Mouse (Mus musculus) left cerebral cortex, adult 9 months (tissue): ENCODE results near the gene Clip1.

Source experiments
- DNase-seq, 2 experiments: peaks; one replicate each; pipeline ENCODE4 v3.0.0; 2022; ENCODE audit warnings: low spot score in 2 of 2

The Clip1 gene

GRCm38 (mm10) chr5:123602174-123602573 lies 82.2 kb downstream of the Clip1 start:
- DNase-seq: no peak

- no peak for DNase-seq
These were observed 85.1 kb downstream of the Clip1 start for GRCm38 (mm10) chr5:123599319-123599718.

GRCm38 (mm10) chr5:123593622-123594280 lies 90.7 kb downstream of the Clip1 start:
- DNase-seq: peak; percentile 69 to 71

GRCm38 (mm10) chr5:123580043-123580442 lies 104.4 kb downstream of the Clip1 start:
- no peak for DNase-seq

GRCm38 (mm10) chr5:123576696-123577095 lies 107.7 kb downstream of the Clip1 start:
- no peak for DNase-seq

GRCm38 (mm10) chr5:123573362-123573761 lies 111.1 kb downstream of the Clip1 start:
- DNase-seq: no peak

GRCm38 (mm10) chr5:123572357-123573186 lies 111.8 kb downstream of the Clip1 start, which contains the start of gene Vps33a:
Gene Vps33a (minus strand): TSS chr5:123573038.
- peak; percentile 90 to 98 for DNase-seq

GRCm38 (mm10) chr5:123561128-123561527 lies 123.3 kb downstream of the Clip1 start:
- DNase-seq: no peak

GRCm38 (mm10) chr5:123559588-123559987 lies 124.8 kb downstream of the Clip1 start:
- no peak for DNase-seq

GRCm38 (mm10) chr5:123556451-123556850 lies 128.0 kb downstream of the Clip1 start:
- DNase-seq: no peak

GRCm38 (mm10) chr5:123555693-123556092 lies 128.7 kb downstream of the Clip1 start:
- DNase-seq: no peak

GRCm38 (mm10) chr5:123533801-123534200 lies 150.6 kb downstream of the Clip1 start:
- no peak for DNase-seq

- DNase-seq: no peak
These were observed 154.4 kb downstream of the Clip1 start for GRCm38 (mm10) chr5:123530056-123530455.

- no peak for DNase-seq
These were observed 155.8 kb downstream of the Clip1 start for GRCm38 (mm10) chr5:123528641-123529040.
